Mouse (Mus musculus) erythroblast, adult 5-6 weeks (primary cell): Measurements from ENCODE around the gene Sdk2. TPM values are rescaled to one million over a fixed set of nuclear protein-coding genes. Genes with fewer than 3 reads are reported as not detected.

Source experiments
- ATAC-seq: replicated peaks from 2 replicates; pipeline ENCODE4 v1.8.0; 2016; ENCODE audit warnings: moderate number of reproducible peaks, mild to moderate bottlenecking, moderate TSS enrichment, inconsistent platforms; ENCODE audit not compliant: poor library complexity, low FRiP score, severe bottlenecking
- total RNA-seq, 2 experiments: library from RNA; stranded (forward) in 1 of 2; stranded (reverse) in 1 of 2; fragments of 150-400 nt in 1 of 2; fragments of 200-764, 138-1000 nt in 1 of 2; gene quantifications; 2 replicates each; pipeline versions ENCODE4 v1.2.3 to v1.2.4; 2015 to 2017; ENCODE audit warnings: low replicate concordance in 2 of 2

Gene Sdk2
- total RNA-seq, 2 experiments from 2014 or later, result not detected

DNA sequence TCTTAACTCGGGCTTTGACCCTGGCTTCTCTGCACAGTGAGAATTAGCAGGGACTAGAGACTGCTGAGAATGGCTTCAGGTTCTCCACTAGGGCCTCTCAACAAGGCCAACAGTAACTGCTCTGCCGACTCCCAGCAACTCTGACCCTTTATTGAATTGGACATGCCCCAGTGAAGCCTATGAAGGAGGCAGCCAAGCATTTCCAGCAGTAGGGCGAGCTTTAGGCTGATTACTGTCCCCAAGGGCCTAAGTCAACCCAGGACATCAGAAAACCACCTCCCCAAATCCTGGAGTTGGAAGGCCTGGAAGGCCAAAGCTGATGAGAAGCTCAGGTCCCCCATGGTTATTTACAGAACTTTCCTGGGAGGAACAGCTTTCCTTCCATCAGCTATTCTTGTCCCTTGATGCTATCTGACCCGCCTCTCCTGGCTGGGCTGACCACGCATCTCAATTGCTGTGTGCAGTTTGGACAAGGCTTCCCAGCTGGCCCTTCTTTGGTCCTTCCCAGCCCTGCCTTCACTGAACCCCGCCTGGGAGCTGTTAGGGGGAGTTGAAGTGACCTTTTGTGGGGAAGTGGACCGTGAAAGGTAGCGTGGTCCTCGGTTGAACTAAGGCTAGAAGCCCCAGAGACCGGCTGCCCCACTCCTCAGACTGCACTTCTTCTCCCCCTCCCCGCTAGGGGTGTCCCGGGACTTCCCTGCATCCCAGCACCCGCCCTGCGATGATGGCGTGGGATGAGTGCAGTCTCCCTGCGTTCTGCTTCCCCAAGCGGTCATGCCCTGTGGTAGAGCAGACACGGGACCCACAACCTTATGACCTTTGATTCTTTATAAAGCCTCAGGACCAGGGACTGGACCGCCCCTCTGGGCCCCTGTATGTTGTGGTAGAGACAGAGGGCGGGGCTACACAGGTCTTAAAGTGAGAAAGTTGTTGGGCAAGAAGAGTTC lies 287.8 kb downstream of the Sdk2 start:
- ATAC-seq, result no peak

DNA sequence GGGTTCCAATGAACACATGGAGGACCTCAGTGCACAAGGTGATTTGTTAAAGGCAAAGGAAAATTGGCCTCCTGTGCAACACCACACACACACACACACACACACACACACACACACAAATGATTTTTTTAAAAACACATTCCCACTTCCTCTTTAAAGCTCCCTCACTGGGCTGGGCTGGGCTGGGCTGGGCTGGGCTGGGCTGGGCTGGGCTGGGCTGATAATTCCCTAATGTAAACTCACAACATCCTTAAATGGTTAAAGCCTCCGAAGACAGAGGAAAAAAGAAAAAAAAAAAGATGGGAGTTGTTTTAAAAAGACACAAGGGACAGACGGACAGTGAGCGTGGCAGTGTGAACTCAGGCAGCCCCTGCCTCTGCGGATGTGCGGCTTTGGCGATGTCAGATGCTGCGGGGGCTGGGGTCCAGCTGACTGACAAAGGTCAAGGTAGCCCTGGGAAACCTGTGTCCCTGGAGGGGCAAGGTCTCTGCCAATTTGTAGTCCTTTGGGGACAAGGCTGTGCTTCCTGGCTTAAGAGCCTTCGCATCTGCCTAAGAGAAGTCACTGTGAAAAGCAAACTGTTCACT lies 288.9 kb downstream of the Sdk2 start:
- ATAC-seq, result peak; percentile 66

DNA sequence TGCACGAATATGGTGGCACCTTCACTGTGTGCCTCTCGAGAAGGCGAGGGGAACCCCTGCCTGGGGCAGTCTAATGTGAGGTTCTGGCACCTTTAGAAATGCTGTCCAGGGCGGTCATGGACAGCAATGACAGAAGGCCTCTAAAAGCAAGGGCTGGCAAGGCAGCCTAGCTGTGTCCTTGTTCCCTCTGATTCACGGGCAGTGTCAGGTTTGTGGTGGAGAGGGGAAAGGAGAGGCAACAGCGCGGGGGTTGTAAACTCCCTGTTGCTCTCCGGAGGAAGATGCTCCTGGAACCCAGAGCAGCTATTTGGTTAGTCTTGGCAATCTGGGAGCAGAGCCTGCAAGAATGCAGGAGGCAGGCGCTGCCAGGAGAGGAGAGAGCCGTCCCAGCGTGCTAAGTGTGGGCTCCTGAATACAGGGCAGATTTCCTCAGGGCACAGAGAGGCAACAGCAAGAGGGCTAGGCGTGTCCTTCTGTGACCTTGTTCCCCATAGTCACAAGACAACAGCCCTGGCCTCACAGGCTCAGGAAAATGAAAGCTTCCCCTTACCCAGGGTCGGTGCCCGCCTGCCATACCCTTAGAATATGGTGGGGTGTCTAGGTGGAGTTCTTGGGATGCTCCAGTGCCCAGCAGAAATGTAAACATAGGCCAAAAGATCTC lies 289.9 kb downstream of the Sdk2 start:
- 0 out of 2 replicates have a peak, but pooled peaks have one; percentile 39 for ATAC-seq

DNA sequence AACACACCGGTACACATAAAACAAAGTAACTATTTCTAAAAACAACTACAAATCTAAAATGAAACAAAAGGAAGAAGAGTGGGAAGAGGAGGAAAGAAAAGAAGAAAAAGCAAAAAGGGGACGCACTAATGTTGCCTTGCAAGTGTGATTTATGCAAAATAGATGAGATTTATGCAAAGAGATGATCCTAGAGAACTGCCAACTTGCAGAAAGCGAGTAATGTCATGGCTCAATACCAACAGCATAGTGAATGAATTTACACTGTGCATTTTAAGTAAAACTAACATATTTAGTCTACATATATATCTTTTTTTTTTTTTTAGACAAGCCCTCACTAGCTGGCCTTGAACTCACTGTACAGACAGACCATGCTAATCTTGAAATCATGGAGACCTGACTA lies 292.1 kb downstream of the Sdk2 start:
- no peak for ATAC-seq

DNA sequence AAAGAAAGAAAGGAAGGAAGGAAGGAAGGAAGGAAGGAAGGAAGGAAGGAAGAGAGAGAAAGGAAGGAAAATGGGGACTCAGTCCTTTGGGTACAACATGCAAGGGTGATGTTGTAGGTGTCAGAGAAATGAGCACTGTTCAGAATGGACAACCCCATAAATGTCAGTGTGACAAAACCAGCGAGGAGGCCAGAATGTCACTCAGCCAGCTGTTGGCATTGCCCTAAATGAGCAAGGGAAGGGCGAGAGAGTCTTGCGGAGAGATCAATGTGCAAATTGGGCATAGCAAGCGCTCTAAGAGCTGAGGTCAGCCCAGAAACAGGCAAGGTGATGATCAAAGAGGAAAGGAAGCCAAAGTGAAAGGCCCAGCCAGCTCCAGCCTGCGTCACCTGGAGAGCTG lies 293.7 kb downstream of the Sdk2 start:
- ATAC-seq, result no peak

DNA sequence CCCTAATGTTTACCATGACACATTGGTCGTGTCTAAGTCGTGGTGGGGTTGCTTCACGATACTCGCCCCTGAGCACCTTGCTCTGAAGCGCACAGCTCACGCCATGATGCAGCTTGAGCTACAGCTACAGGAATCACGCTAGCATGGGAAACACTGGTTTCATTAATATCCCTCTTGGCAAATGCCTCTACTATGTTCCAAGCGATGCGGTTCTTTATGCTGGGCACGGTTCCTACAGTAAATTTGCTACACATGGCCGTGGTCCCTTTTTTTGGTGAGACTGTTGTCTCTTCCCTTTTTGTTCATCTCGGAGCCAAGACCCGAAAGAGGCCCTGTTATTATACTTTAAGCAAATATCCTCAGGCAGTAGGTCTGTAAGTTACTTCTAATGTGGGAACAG lies 295.7 kb downstream of the Sdk2 start:
- ATAC-seq, result no peak

DNA sequence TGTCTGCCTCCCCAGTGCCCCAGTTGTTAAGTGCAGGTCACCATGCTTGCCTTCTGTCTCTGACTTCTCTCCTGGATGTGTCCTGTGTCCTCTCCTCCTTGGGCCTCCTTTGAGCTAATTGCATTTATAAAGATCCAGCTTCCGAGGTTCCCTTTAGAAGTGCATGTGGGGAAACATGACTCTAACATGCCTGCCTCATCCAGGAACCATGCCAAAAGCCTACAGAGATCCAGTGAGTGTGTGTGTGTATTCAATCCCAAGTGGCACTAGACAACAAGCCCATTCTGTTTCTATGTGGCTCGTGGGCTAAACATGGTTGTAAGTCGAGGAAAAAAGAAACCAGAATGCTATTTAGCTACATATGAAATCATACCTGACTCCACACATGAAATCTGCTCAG lies 298.5 kb downstream of the Sdk2 start:
- ATAC-seq, result no peak

DNA sequence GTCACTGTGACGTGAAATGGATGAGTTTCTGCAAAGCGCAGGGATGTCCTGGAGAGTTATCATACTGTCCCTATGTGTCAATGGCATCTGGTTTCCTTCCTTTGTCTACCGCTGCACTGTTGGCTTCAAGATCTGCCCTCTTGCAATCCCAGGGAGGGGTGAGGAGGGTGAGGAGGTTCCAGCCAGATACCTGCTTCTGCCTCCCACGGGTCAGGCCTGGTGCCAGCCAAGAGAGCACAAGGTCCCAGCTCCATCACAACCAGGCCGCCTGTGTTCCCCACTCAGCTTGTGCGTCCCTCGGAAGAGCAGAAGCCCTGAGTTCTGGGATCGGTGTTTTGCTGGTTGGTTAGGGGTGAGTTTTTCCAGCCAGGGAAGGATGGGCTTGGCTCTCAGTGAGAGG lies 299.6 kb downstream of the Sdk2 start:
- no peak for ATAC-seq

DNA sequence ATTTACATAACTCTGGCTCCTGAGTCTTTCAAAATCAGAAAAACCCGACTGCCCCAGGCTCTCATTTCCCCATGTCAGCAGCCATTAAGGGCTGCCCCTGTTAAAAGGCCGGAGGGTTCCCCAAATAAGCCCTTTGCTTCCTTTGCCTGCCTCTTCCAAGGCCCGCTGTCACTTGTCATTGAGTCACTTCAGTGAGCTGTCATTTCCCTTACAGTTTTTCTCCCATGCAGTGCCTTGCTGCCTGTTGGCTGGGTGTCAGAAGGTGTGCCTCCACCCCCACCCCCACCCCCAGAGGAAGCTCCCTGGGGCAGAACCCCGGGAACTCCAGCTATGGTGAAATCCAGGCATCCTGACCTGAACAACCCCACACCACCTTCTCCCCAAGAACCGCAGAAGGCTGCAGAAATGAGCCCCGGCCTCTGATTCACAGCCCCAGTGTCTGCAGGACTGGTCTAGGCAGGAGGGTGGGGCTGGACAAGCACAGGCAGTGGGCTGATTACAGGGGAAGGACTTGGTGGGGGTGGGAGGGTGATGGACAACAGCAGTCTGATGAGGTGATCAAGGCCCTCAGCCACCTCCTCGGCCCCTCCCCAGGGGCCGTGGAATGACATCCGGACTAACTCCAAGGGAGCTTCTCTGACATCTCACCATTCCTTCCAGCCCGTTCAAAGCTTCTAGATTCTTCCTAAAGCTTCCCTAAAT lies 300.4 kb downstream of the Sdk2 start:
- ATAC-seq, result no peak

DNA sequence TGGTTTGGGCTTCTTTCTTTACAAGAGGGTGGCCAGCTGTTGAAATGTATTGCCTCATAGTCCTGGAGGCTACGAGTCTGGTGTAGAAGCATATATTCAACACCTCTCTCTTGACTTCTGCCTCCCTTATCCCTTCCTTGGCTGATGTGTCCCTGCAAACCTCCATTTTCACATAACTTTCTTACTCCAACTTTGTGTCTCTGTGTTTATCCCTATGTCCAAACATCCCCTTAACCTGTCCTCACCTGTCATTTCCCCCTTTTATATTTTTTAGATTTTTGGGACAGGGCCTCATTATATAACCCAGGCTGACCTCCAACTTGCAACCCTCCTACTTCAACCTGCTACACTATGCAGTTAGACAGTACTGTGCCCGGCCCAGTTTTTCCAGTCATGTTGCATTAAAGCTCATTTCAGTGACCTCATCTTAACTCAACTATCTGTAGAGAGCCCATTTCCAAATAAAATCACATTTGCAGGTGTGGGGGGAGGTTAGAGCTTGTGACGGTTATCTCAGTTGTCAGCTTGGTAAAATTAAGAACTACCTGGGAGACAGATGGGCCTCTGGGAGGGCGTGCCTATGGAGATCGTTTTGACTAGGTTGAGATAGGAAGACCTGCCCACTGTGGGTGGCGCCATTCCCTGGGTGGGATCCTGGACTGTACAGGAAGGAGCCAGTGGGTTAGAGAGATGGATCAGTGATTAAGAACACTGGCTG lies 302.6 kb downstream of the Sdk2 start:
- no peak for ATAC-seq

DNA sequence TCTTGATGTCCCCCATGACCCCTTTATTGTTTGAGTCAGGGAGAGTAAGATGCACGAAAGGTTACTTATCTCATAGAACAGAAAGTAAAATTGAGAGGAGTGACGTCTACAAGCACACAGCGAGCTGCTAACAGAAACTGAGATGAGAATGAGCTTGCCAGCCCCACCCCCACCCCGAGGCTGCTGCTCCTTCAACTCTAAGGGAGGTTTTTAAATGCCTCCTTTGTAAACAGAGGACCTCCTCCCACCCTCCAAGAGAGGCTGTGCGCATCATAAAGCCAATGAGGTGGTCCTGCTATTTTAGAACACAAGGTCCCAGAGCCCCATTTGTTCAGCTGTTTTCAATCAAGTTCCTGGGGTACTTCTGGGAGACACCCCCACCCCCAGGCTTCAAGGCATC lies 303.4 kb downstream of the Sdk2 start:
- no peak for ATAC-seq

DNA sequence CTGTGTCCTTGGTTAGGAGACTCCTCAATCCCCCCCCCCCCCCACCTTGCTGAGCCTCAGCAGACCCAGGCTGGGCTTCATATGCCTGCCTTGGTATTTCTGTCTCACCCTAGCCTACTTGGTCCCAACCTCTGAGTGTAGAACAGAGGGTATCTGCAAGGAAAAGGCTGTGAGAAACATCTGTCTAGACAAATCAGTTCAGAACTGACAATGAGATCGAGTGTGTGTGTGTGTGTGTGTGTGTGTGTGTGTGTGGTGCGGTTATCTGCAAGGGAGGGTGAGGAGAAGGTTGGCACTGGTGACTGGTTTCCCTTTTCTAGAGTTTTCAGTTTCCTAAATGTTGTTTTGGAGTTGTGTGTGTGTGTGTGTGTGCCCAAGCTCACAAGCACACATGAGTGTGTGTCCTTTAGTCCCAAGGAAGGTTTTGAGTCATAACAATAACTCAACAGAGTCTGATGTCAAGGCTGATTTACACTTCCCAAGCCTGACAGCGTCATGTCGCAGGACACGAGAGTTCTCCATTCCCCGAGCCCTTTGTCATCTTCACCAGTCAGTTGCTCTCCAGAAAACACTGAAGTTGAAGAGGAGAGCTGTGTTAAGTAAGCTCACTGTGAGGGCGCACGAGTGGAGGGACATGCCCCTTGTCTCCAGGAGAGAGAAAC lies 304.6 kb downstream of the Sdk2 start:
- no peak for ATAC-seq

DNA sequence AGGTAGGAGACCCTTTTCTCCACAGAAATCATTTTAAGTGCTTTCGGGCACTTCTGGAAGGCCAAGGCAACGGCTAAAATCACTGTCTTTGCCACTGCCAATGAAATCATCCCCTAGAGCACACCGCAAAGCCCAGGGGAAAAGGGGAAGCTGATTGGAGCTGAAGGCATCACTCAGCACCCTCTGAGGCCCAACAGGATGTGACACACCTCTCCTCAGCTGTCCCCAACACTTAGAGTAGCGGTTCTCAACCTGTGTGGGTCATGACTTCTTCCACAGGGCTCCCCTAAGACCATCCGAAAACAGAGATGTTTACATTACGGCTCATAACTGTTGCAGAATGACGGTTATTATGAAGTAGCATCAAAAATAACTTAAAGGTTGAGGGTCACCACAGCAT lies 305.2 kb downstream of the Sdk2 start:
- no peak for ATAC-seq

DNA sequence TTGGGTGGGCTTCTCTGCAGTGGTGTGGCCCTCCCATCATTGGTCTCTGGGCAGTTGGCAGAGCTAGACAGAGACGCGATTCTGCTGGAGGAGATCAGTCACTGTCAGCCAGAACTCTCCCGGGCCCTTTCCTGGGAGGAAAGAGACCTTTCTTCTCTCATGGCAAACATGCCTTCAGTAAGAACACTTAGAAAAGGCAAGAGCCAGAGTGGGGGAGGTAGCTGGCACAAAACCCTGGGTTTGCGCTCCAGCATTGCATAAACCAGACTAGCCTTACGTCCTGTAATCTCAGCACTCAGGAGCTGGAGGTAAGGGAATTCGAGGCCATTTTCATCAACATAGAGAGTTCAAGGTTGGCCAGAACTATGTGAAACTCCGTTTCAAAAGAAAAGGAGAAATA lies 306.4 kb downstream of the Sdk2 start:
- ATAC-seq, result no peak

DNA sequence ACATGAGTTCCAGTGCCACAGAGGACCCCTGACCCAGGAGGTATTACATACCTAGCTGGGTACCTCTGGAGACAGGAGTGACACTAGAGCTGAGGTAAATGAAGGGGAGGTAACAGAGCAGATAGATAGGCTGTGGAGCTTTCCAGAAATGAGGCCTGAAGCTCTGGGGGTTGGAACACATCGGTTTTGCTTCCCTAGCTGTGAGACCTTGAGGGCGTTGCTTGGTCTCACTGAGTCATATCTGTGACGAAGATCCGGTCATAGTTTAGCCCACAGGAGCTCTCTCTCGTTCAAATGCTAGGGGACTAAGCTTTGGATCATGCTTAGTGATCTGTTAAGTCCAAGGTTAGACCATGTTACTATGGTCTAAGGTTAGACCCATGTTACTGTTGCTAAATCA lies 308.0 kb downstream of the Sdk2 start:
- no peak for ATAC-seq

DNA sequence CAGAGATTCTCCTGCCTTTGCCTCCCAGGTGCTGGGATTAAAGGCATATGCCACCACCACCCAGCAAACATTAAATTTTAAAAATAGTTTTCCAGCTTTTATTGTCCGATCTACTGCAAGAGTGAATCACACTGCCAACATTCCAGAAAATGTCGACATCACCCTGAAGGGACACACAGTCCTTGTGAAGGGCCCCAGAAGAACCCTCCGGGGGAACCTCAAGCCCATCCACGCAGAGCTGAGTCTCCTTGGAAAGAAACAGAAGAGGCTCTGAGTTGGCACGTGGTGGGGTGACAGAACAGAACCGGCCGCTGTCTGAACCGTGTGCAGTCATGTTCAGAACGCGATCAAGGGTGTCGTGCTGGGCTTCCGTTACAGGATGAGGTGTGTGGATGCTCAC lies 310.3 kb downstream of the Sdk2 start:
- no peak for ATAC-seq

DNA sequence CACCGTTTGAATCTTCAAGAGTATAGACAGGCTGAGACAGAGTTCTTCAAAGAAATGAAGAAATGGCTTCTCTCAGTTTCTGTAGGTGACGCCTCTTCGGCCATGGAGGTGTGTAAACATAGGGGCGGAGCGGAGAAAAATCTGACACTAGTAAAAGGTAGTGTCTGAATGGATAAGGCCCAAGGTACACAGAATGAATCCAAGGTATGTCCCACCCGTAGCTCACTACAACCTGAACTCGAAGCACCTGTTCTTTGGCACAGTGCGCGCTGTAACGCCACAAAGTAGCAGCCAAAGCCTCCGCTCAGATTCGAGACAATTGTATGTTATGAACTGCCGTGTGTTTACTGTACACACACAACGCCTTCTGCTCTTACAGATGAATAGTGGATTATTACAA lies 311.0 kb downstream of the Sdk2 start:
- ATAC-seq, result no peak

DNA sequence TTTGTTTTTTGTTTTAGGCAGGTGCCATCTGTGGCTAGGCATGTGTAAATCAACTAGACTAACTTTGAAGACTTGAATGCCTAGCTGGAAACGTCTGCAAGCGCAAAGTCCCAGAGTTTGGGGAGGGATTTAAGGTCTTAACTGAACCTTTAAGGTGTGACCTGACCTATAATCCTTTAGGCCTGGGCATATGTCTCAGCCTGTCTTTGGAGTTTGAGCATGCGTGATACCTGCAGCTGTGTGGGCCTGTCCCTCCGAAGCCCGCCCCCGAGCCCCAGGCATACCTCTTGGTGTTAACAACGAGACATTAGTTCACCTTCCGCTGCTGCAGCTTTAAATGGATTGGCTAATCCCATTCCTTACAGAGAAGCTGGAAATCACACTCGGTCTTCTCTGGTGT lies 312.0 kb downstream of the Sdk2 start:
- ATAC-seq, result no peak

DNA sequence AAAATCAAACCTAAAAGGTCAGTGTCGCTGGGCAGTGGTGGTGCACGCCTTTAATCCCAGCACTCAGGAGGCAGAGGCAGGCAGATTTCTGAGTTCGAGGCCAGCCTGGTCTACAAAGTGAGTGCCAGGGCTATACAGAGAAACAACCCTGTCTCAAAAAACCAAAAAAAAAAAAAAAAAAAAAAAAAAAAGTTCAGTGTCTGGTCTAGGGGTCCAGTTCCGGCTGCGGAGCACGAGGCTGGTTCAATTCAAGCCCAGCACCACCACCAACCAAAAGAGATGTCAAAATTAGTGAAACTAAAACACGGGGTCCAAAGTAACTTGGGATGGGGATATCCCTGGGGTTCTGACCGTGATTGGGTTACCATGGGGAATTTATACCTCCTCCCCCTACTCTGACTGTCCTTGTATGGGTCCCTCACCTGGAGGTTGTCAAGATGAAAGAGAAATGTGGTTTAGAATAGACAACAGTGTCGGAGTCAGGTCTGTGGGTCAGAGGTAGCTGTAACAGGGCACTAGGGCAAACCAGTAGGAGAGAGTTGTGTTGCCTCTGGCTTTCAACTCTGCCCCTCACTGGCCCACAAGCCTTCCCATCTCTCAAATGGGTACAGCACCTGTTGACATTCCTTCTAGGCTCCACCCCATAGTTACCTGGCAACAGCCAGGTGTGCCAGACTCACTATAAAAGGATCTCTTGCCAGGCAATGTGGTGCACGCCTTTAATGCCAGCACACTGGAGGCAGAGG lies 314.0 kb downstream of the Sdk2 start:
- ATAC-seq, result no peak
